Mouse (Mus musculus) liver, adult 2 months (tissue): Measurements from ENCODE around the gene Gm3159. TPM values are rescaled to one million over a fixed set of nuclear protein-coding genes. Genes with fewer than 3 reads are reported as not detected.
"Not testable (repeated sequence)": the region's sequence is repeated elsewhere in the genome, so short reads cannot be mapped to it uniquely, and the experiment has no call there.

Experiments
- DNase-seq: peaks from one replicate; pipeline ENCODE4 v3.0.0-alpha.2; 2011; ENCODE audit warnings: low read depth, low spot score; ENCODE audit errors: extremely low read depth
- H3K27ac ChIP-seq: fragments of 200-500 bp; replicated peaks from 2 replicates; pipeline ENCODE4 v1.5.1; 2012; ENCODE audit warnings: low read depth, mild to moderate bottlenecking, control low read depth, inconsistent platforms, low read length; ENCODE audit not compliant: insufficient read depth
- H3K27me3 ChIP-seq: fragments of 200-500 bp; 2 replicates; pipeline ENCODE4 v1.6.1; 2012; ENCODE audit warnings: mild to moderate bottlenecking, moderate library complexity, low read length, inconsistent platforms; ENCODE audit not compliant: control insufficient read depth, insufficient read depth
- H3K36me3 ChIP-seq: fragments of 200-500 bp; 2 replicates; pipeline ENCODE4 v1.6.1; 2012; ENCODE audit warnings: low read length, inconsistent platforms; ENCODE audit not compliant: control insufficient read depth, insufficient read depth
- H3K4me1 ChIP-seq: fragments of 200-500 bp; 2 replicates; pipeline ENCODE4 v1.6.1; 2011; ENCODE audit warnings: low read length; ENCODE audit not compliant: control insufficient read depth, insufficient read depth
- H3K4me3 ChIP-seq: fragments of 200-500 bp; 2 replicates; pipeline ENCODE4 v1.5.1; 2011; ENCODE audit warnings: low read depth, mild to moderate bottlenecking, control low read depth, low read length, moderate library complexity; ENCODE audit not compliant: insufficient read depth
- H3K79me2 ChIP-seq: fragments of 200-500 bp; 2 replicates; pipeline ENCODE4 v1.6.1; 2012; ENCODE audit warnings: inconsistent platforms, mild to moderate bottlenecking, low read length, moderate library complexity; ENCODE audit not compliant: control insufficient read depth, insufficient read depth
- H3K9ac ChIP-seq: fragments of 200-500 bp; 2 replicates; pipeline ENCODE4 v1.6.1; 2012; ENCODE audit warnings: low read depth, mild to moderate bottlenecking, control low read depth, inconsistent platforms, low read length
- WGBS: fragments of 180-500 bp; shearing (Covaris S2); methylation state at CpG from one replicate; pipeline ENCODE4 v1.1.7; 2018; 5-methylcytosine and 5-hydroxymethylcytosine counted together
- polyA plus RNA-seq: library from polyadenylated mRNA; depleted of rRNA; stranded (reverse); fragments of >200 nt; gene quantifications from 2 replicates; pipeline ENCODE4 v1.2.3, GENCODE M21; 2012; rRNA removed
- total RNA-seq: library from RNA; depleted of rRNA; stranded (reverse); fragments of >200 nt; gene quantifications from 2 replicates; pipeline ENCODE4 v1.2.3, GENCODE M21; 2014; rRNA removed

The Gm3159 gene
- total and polyA plus RNA-seq, 2 experiments: not detected

DNA sequence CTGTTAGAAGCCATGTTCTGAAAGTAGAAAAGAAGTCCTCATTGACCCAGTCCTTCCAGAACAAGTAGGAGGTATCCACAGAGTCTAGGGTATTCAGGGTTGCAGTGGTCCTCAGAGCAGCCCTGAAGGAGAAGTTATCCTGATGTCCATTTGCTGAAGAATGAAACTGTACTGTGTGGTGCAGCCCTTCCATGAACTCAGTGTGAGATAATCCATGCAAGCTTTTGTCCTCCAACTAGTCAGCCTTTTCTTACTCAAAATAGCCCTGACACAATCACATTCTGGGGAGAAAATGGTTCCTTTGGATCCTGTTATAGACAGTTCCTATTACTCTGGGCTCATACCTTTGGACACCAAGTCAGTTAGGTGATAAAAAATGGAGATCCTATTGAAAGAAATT lies 6.5 kb downstream of the Gm3159 start:
- H3K79me2 ChIP-seq, DNase-seq, H3K27me3 ChIP-seq, H3K4me1 ChIP-seq, H3K27ac ChIP-seq, H3K36me3 ChIP-seq, H3K9ac ChIP-seq, H3K4me3 ChIP-seq: not testable (repeated sequence)

DNA sequence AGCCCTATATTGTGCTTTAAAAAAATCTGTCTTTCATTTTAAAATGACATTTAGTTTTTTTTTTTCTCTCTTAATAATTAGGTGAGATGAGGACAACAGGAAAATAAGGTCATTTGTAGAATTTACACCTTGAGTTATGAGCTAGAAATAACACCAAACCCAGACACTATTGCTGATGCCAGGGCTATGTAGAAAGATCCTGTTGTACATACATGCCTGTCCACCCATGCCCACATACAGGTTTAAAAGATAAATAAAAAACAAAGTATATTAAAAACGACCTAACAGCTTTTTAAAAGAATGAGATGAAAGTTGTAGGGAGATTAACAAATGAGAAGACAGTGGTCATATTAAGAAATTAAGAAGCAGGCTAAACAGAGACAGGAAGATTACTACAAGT lies 12.6 kb downstream of the Gm3159 start:
- H3K9ac ChIP-seq, H3K4me1 ChIP-seq, DNase-seq, H3K4me3 ChIP-seq, H3K79me2 ChIP-seq, H3K36me3 ChIP-seq, H3K27me3 ChIP-seq, H3K27ac ChIP-seq: not testable (repeated sequence)
- WGBS: 21% methylated on average over 1 of the region's 1 CpGs

DNA sequence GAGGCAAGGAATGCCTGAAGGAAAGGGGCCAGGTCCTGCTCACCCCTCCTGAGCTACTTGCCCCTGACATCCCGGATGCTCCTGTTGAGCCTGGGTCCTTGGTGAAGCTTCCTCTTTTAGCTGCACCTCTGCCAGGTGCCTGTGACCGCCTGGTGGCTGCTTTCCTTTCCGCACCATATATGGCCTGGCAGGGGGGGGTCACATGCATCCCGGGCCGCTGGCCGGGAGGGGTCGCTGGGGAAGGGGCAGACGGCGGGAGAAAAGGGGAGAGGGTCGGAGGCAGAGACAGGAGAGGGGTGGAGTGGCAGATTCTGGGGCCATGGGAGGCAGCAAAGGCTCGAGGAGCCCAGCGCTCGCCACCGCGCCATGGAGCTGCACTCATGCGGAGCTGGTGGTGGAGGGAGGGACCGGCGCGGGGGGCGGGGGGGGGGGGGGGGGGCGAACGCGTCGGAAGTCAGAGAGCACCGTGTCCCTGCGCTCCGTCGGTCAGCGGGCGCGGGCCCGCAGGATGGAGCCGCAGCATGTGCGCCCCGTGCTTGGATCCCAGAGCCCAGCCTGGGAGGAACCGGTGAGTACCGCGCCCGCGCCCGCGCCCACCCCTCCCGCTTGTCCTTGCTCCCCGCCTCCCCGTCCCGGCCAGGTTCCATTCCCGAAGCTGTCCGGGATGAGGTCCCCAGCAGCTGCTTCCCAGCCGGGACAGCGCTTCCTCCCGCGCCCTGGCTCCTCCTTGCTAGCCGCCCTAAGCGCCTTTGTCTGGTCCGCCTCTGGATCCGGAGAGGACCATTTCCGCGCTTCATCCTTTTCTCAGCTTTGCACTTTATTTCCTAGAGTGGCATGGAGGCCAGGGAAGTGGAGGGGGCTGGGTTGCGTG lies 17.9 kb downstream of the Gm3159 start, which contains the start of gene Gm3164:
TSS of gene Gm3164 (plus strand) at position 484 of the 871 bp plus-strand sequence.
- H3K27me3 ChIP-seq, H3K4me3 ChIP-seq, H3K4me1 ChIP-seq, DNase-seq, H3K79me2 ChIP-seq, H3K27ac ChIP-seq, H3K36me3 ChIP-seq, H3K9ac ChIP-seq: not testable (repeated sequence)
- 2% methylated on average over 35 of the region's 59 CpGs for WGBS

DNA sequence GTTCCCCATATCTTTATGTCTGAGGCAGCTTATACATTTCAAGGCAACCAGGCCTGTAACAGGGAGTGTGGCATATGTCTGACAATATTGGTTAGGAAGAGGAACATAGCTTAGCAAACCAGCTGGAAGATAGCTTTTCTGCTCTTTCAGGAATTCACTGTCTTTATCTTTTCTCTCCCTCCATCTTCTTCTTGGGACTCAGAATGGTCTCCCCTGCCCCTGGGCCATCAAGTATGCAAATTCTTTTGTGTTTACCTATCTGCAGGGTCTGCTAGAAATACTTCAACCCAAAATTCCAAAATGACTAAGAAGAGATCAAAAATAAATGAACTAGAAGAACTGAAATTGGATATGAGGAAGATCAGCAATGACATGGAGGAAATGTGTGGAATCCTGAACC lies 33.4 kb downstream of the Gm3159 start, which contains the start of gene Gm3173:
TSS of gene Gm3173 (plus strand) at position 301 of the 400 bp plus-strand sequence.
- not testable (repeated sequence) for H3K27me3 ChIP-seq, H3K27ac ChIP-seq, H3K4me1 ChIP-seq, DNase-seq, H3K36me3 ChIP-seq, H3K79me2 ChIP-seq, H3K4me3 ChIP-seq, H3K9ac ChIP-seq

Other genes starting within 250 kb of the Gm3159 start
- not detected in 2 replicates for gene Gm3127, start 232.5 kb upstream of the Gm3159 start, total RNA-seq
- not detected in 2 replicates for gene Gm3127, start 232.5 kb upstream of the Gm3159 start, polyA plus RNA-seq
- gene Gm2974, start 214.9 kb upstream of the Gm3159 start, total RNA-seq: not detected in 2 replicates
- gene Gm2974, start 214.9 kb upstream of the Gm3159 start, polyA plus RNA-seq: not detected in 2 replicates
- gene Gm3138, start 147.9 kb upstream of the Gm3159 start, total RNA-seq: not detected in 2 replicates
- not detected in 2 replicates for gene Gm3138, start 147.9 kb upstream of the Gm3159 start, polyA plus RNA-seq
- not detected in 2 replicates for gene Gm3149, start 80.2 kb upstream of the Gm3159 start, total RNA-seq
- gene Gm3149, start 80.2 kb upstream of the Gm3159 start, polyA plus RNA-seq: not detected in 2 replicates
- not detected in 2 replicates for gene 2610042L04Rik, start 62.8 kb upstream of the Gm3159 start, total RNA-seq
- not detected in 2 replicates for gene 2610042L04Rik, start 62.8 kb upstream of the Gm3159 start, polyA plus RNA-seq
- gene Gm3164, start 17.9 kb downstream of the Gm3159 start, total RNA-seq: not detected in 2 replicates
- gene Gm3164, start 17.9 kb downstream of the Gm3159 start, polyA plus RNA-seq: not detected in 2 replicates
- gene Gm3173, start 33.5 kb downstream of the Gm3159 start, total RNA-seq: not detected in 2 replicates
- not detected in 2 replicates for gene Gm3173, start 33.5 kb downstream of the Gm3159 start, polyA plus RNA-seq
- gene Gm3182, start 84.2 kb downstream of the Gm3159 start, total RNA-seq: not detected in 2 replicates
- not detected in 2 replicates for gene Gm3182, start 84.2 kb downstream of the Gm3159 start, polyA plus RNA-seq
- not detected in 2 replicates for gene Gm3047, start 157.9 kb downstream of the Gm3159 start, total RNA-seq
- gene Gm3047, start 157.9 kb downstream of the Gm3159 start, polyA plus RNA-seq: not detected in 2 replicates
- not detected in 2 replicates for gene Gm8159, start 234.8 kb downstream of the Gm3159 start, total RNA-seq
- gene Gm8159, start 234.8 kb downstream of the Gm3159 start, polyA plus RNA-seq: not detected in 2 replicates